Mouse (Mus musculus): ENCODE measurements at regions not wholly inside any gene's neighbourhood (a gene's known extent, or its start where the extent isn't known, plus 50 kb on each side); places are given as distances from the start of the nearest gene placed in this dataset.
A peak's percentile ranks its signal among the peaks of the same experiment; 100 is the strongest.

DNA sequence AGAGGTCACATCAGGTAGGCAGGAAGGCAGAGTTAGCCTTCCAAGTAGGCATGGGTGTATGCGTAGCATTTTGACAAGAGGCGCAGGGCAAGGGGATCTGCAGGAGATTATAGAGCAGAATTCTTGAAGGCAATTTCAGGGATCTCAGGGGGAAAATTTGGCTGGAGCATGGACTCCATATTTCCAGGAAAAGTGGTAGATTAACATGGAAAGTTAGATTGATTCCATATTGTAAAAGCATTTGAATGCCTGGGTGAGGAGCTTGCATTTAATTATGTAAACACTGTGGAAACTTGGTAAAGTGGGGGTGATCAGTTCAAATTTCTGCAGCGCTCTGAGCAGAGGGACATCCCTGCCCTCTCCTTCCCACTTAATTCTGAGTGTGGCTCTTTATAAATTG, 146.7 kb downstream of the Pax3 start:
- no peak for DNase-seq (ENCODE audit: low spot score)

GRCm38 (mm10) chr1:78032336-78032735, 164.6 kb downstream of the Pax3 start:
- no peak for DNase-seq (ENCODE audit: low spot score)

DNA sequence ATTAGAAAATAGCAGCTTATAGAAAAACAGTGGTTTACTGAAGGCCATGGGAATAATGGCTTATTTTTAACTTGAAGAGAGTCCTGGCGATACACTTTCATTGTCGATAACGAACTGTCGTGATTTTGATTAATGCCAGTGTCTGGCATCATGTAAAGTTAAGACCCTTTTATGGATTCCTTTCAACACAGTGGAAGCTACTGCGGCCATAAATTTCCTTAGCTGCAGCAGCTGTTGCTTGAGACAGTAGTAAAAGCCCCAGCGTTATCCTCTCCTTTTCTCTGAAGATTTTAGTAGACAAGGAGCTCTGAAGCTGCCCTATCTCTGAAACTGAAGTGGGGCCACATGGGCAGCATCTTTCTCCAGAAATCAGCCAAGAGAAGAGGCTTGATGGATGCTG, 175.2 kb downstream of the Pax3 start:
- DNase-seq (ENCODE audit: low spot score) = no peak

GRCm38 (mm10) chr1:78021014-78021413, 175.9 kb downstream of the Pax3 start:
- DNase-seq (ENCODE audit: low spot score) = no peak

GRCm38 (mm10) chr1:78017949-78018617, 178.9 kb downstream of the Pax3 start:
- no peak for DNase-seq (ENCODE audit: low spot score)

- no peak for DNase-seq (ENCODE audit: low spot score)
These were observed 180.2 kb downstream of the Pax3 start for GRCm38 (mm10) chr1:78016541-78017267.

- DNase-seq (ENCODE audit: low spot score) = no peak
These were observed 180.9 kb downstream of the Pax3 start for GRCm38 (mm10) chr1:78015999-78016398.

GRCm38 (mm10) chr1:78013396-78013795, 183.5 kb downstream of the Pax3 start:
- DNase-seq (ENCODE audit: low spot score) = no peak

DNA sequence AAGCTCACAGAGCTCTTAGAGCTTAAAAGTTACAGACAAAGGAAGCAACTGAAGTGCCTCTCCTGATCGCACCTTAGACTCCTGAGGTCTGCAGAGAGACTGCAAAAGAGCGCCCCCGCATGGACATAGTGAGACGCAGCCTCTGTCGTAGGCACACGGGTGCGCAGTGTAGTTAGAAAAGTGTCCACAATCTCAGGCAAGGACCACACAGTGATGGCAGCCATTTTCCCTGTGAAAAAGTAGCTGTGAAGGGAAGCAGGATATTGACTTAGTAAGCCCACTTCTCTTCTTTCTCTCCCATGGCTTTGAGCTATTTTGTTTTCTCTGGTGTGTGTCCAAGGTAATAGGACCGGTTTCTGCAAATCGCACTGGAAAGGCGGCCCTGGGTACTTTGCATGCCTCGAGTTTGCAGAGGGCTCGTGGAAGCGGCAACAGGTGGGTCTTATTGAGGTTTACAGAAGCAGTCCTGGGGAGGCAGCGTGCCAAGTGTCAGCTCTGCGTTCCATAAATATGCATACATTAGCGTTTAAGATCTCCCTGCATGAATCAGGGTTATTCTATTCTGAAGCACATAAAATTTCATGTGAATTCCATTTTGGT, 188.0 kb downstream of the Pax3 start:
- DNase-seq (ENCODE audit: low spot score) = peak; percentile 16

DNA sequence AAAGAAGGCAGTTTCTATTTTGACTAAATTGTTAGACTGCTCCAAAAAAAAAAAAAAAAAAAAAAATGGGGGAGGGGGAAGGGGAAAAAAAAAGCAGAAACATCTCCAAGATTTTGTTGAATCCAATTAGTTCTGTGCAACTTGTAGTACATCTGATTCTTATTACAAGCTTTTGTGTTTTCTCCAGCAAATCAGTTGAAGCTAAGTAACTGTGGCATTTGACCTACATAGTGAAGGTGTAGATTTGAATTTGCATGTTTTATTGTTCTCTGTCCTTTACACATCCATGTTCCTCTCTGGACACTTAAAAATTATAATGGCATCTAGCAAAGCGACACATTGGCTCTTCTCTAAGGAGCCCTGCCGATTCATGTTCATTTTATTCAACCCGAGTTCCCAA, 192.6 kb downstream of the Pax3 start:
- no peak for DNase-seq (ENCODE audit: low spot score)

DNA sequence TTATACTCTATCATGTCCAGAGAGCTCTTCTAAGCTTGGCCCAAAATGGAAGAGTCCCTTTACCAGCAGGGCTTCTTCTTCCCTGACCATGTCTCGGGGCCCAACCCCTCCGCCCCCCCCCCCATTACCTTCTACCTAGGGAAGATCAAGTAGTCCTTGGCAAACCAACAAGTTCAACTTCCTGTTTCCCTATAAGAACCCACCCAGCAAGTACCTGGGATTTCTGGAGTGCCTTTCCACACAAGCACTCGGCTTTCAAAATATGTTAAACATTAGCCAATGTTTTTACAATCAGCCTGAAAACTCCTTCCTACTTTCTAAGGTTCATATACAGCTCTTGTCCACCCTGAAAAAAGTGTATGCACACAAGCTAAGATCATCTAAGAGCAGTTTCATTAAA, 198.2 kb downstream of the Pax3 start:
- no peak for DNase-seq (ENCODE audit: low spot score)

- no peak for DNase-seq (ENCODE audit: low spot score)
These were observed 215.4 kb downstream of the Pax3 start for GRCm38 (mm10) chr1:77981528-77981927.

GRCm38 (mm10) chr1:77978696-77979095, 218.2 kb downstream of the Pax3 start:
- peak; percentile 62 for DNase-seq (ENCODE audit: low spot score)

- no peak for DNase-seq (ENCODE audit: low spot score)
These were observed 221.0 kb downstream of the Pax3 start for GRCm38 (mm10) chr1:77975941-77976340.

- peak; percentile 30 for DNase-seq (ENCODE audit: low spot score)
These were observed 224.6 kb downstream of the Pax3 start for GRCm38 (mm10) chr1:77972301-77972717.

- no peak for DNase-seq (ENCODE audit: low spot score)
These were observed 232.1 kb downstream of the Pax3 start for GRCm38 (mm10) chr1:77964656-77965335.

- DNase-seq (ENCODE audit: low spot score) = no peak
These were observed 237.6 kb downstream of the Pax3 start for GRCm38 (mm10) chr1:77959309-77959708.

- no peak for DNase-seq (ENCODE audit: low spot score)
These were observed 239.7 kb downstream of the Pax3 start for GRCm38 (mm10) chr1:77957156-77957767.

- DNase-seq (ENCODE audit: low spot score) = no peak
These were observed 249.0 kb downstream of the Pax3 start for GRCm38 (mm10) chr1:77947894-77948293.

DNA sequence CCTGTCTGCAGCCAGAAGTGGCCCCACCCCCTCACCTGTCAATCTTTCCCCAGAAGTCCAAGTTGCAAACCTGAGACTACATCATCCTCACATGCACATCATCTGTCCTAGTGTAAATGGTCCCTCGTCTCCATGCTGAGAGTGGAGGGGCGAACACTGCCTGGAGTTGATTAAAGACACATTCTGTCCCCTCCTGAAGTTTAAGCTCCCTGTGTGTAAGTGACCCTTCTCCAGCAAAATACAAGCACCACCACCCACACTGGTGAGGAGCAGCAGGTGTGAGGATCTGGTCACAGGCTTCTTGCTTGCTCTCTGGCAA, 252.6 kb downstream of the Pax3 start:
- no peak for DNase-seq (ENCODE audit: low spot score)

- no peak for DNase-seq (ENCODE audit: low spot score)
These were observed 253.2 kb downstream of the Pax3 start for GRCm38 (mm10) chr1:77943633-77944326.

Data from gastrocnemius, adult 18-20 months (tissue).